Mouse (Mus musculus) kidney, adult 2 months (tissue): ENCODE data around the gene Ncor2.

Source experiments
- CTCF ChIP-seq: fragments of 200-500 bp; conservative IDR thresholded peaks from 2 replicates; pipeline ENCODE4 v1.5.1; 2011; ENCODE audit warnings: low read depth, mild to moderate bottlenecking, control low read depth, low read length, moderate library complexity, mixed read lengths; ENCODE audit not compliant: insufficient read depth, insufficient read length
- POLR2A ChIP-seq: fragments of 200-500 bp; IDR thresholded peaks from one replicate; pipeline ENCODE4 v1.6.1; 2011; ENCODE audit warnings: low read depth, low read length, control low read depth

DNA sequence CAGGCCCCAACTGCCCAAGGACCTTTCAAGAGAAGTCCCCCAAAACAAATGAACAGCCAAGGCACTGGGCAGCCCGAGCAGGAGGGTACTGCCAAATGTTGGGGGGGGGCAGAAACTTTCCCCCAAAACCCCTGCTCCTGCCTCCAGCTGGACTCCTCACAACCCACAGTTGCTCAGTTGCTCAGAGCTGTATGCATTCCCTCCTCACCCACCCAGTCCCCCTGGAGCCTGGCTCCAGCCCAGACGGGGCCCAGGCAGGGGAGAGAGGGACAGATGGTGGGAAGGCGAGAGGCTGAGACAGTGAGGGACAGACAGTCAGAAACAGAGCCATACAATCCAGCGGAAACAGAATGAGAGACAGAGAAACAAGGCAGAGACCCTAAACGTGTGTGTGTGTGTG lies 66.0 kb downstream of the Ncor2 start:
- TF ChIP-seq CTCF (no peak), POLR2A (no peak)
